Comparison of ENCODE assay signal across 8 mouse cellular contexts in the genomic region with DNA sequence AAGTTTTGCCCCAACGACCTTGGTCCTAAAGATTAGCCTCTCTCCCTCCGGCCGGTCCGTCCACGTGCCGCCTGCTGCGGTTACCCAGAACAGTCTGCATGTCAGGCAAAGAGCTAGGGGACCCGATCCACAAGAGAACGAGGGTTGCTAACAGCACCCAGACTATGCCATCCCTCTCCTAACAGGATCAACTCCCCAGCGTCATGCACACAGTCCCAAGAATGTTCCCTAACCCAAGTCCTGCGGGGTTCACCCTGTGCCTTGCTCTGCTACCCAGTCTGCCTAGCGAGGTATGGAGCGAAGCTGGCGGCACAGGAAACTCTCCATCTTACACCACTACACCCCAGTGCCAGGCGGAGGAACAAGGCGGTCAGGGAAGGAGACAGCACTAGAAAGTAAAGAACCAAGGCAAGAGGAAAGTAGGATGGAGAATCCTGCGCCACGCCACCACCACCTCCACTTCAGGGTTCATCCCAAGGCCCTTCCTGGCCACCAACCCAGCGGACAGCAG. TPM values are rescaled to one million over a fixed set of nuclear protein-coding genes. Genes with fewer than 3 reads are reported as not detected.
A peak's percentile ranks its signal among the peaks of the same experiment; 100 is the strongest.
DNase-seq lines count a peak whose midpoint lies in the region; ATAC-seq and TF ChIP-seq lines count a peak whose summit lies in the region.

No protein-coding gene starts in this region.

- peak overlapping the region; percentile 78 for H3K4me3 ChIP-seq in bone marrow, adult 2 months (replicated peaks; ENCODE audit: control insufficient read depth, low read depth, low read length)
- peak overlapping the region; percentile 86 for H3K4me3 ChIP-seq in forebrain, postnatal 0 days (ENCODE audit: low read depth, low read length)
- peak overlapping the region; percentile 88 for H3K4me3 ChIP-seq in limb, embryonic 11.5 days (ENCODE audit: low read depth, low read length)
- peak overlapping the region; percentile 88 for H3K4me3 ChIP-seq in midbrain, postnatal 0 days (ENCODE audit: low read depth, low read length)

- no peaks in the 10 kb centered on the region for H3K36me3 ChIP-seq in forebrain, postnatal 0 days (ENCODE audit: insufficient read depth)
- H3K36me3 ChIP-seq in limb, embryonic 11.5 days (ENCODE audit: control insufficient read depth, insufficient read depth, low read length): no peaks in the 10 kb centered on the region
- H3K36me3 ChIP-seq in midbrain, postnatal 0 days (ENCODE audit: insufficient read depth, low read length): no peaks in the 10 kb centered on the region

- TF ChIP-seq CTCF in bone marrow, adult 2 months (IDR thresholded peaks at IDR 0.05; ENCODE audit: control insufficient read depth, insufficient read depth, low read length): no peak; the same call in 1 of the 2 replicates
- TF ChIP-seq CTCF in forebrain, postnatal 0 days (IDR thresholded peaks at IDR 0.05; ENCODE audit: low read depth): no peak
- TF ChIP-seq CTCF in midbrain, postnatal 0 days (IDR thresholded peaks at IDR 0.05): no peak

- peak overlapping the region; percentile 83 for H3K9ac ChIP-seq in forebrain, postnatal 0 days
- H3K9ac ChIP-seq in limb, embryonic 11.5 days (ENCODE audit: low read length): peak overlapping the region; percentile 94
- peak overlapping the region; percentile 86 for H3K9ac ChIP-seq in midbrain, postnatal 0 days (replicated peaks; ENCODE audit: low read length, poor library complexity, severe bottlenecking)

- no peak for TF ChIP-seq POLR2A in bone marrow, adult 2 months (IDR thresholded peaks at IDR 0.05; ENCODE audit: borderline replicate concordance, control insufficient read depth, low read depth, low read length)

- DNase-seq in frontal cortex, postnatal 10 days (ENCODE audit: low spot score in 2 of 2): no peak
- DNase-seq in 416B (ENCODE audit: low read depth): peak; percentile 67
- no peak for DNase-seq in forebrain, postnatal 0 days
- DNase-seq in limb, embryonic 11.5 days (ENCODE audit: low spot score): no peak
- DNase-seq in midbrain, postnatal 0 days (ENCODE audit: low spot score): peak; percentile 9
- DNase-seq in frontal cortex, adult 2 months (ENCODE audit: extremely low spot score in 1 of 2, low spot score in 1 of 2): no peak

- peak overlapping the region; percentile 69 for H3K4me2 ChIP-seq in forebrain, postnatal 0 days (ENCODE audit: low read depth)
- peak overlapping the region; percentile 77 for H3K4me2 ChIP-seq in limb, embryonic 11.5 days (ENCODE audit: low read depth, severe bottlenecking)
- H3K4me2 ChIP-seq in midbrain, postnatal 0 days (ENCODE audit: low read depth, low read length, poor library complexity, severe bottlenecking): peak overlapping the region; percentile 94

- peak overlapping the region; percentile 96 for H3K27ac ChIP-seq in bone marrow, adult 2 months (ENCODE audit: control insufficient read depth, insufficient read depth, low read depth, low read length, poor library complexity)
- peak overlapping the region; percentile 91 for H3K27ac ChIP-seq in forebrain, postnatal 0 days (ENCODE audit: low read depth, low read length)
- H3K27ac ChIP-seq in limb, embryonic 11.5 days (replicated peaks; ENCODE audit: low read depth, low read length): peak overlapping the region; percentile 93
- H3K27ac ChIP-seq in midbrain, postnatal 0 days (ENCODE audit: low read depth, low read length): peak overlapping the region; percentile 91

- peak; percentile 47 for ATAC-seq in frontal cortex, adult (ENCODE audit: low TSS enrichment)
- peak; percentile 35 for ATAC-seq in forebrain, postnatal 0 days
- ATAC-seq in limb, embryonic 11.5 days (ENCODE audit: insufficient number of reproducible peaks, low FRiP score, low TSS enrichment, low read depth): peak; percentile 67; the same call in 1 of the 2 replicates
- peak; percentile 53 for ATAC-seq in midbrain, postnatal 0 days (ENCODE audit: low FRiP score)

- H3K27me3 ChIP-seq in forebrain, postnatal 0 days (ENCODE audit: insufficient read depth, low read length): no peaks in the 10 kb centered on the region
- H3K27me3 ChIP-seq in limb, embryonic 11.5 days (ENCODE audit: control insufficient read depth, insufficient read depth, low read length): no peaks in the 10 kb centered on the region
- no peaks in the 10 kb centered on the region for H3K27me3 ChIP-seq in midbrain, postnatal 0 days (ENCODE audit: insufficient read depth, low read length)

- H3K9me3 ChIP-seq in forebrain, postnatal 0 days (ENCODE audit: low read length): no peaks in the 10 kb centered on the region
- H3K9me3 ChIP-seq in limb, embryonic 11.5 days (ENCODE audit: control insufficient read depth, low read length): no peaks in the 10 kb centered on the region
- no peaks in the 10 kb centered on the region for H3K9me3 ChIP-seq in midbrain, postnatal 0 days (ENCODE audit: low read length)

- no peaks in the 10 kb centered on the region for H3K4me1 ChIP-seq in bone marrow, adult 2 months (ENCODE audit: control insufficient read depth, insufficient read depth, low read length)
- H3K4me1 ChIP-seq in forebrain, postnatal 0 days (ENCODE audit: insufficient read depth): peaks cover 12% of the 10 kb centered on the region; the same call in 1 of the 2 replicates
- H3K4me1 ChIP-seq in limb, embryonic 11.5 days (ENCODE audit: control insufficient read depth, insufficient read depth, low read length): peaks cover 8% of the 10 kb centered on the region; the same call in 1 of the 2 replicates
- peaks cover 6% of the 10 kb centered on the region; the same call in 1 of the 2 replicates for H3K4me1 ChIP-seq in midbrain, postnatal 0 days (ENCODE audit: insufficient read depth, low read length)

- WGBS in bone marrow, adult 2 months: under 1% methylated on average over 19 of the region's 19 CpGs
- WGBS in forebrain, postnatal 0 days: under 1% methylated on average over 19 of the region's 19 CpGs
- under 1% methylated on average over 19 of the region's 19 CpGs for WGBS in limb, embryonic 11.5 days
- 0% methylated on average over 19 of the region's 19 CpGs for WGBS in midbrain, postnatal 0 days

RNA-seq across cellular contexts. Expression of gene Xpo4, which starts 0.9 kb away (rescaled TPM):
- 6.4 and 10.1 TPM in 2 replicates for polyA plus RNA-seq in bone marrow, adult 2 months (2011; ENCODE audit: insufficient read depth, insufficient read length, low replicate concordance, missing spikeins)
- 18.9 and 21.2 TPM in 2 replicates for total RNA-seq in forebrain, postnatal 0 days (2014; rRNA removed)
- polyA plus RNA-seq in forebrain, postnatal 0 days (2015; fragmentation: Nextera tagmentation; extraction: Ambion mirVana): 6.0 and 8.5 TPM in 2 replicates
- 36.7 and 42.1 TPM in 2 replicates for polyA plus RNA-seq in limb, embryonic 11.5 days (2014; fragmentation: Nextera tagmentation; extraction: Ambion mirVana)
- 11.3 and 19.4 TPM in 2 replicates for total RNA-seq in midbrain, postnatal 0 days (2014; rRNA removed)
- 6.7 and 11.7 TPM in 2 replicates for polyA plus RNA-seq in midbrain, postnatal 0 days (2015; fragmentation: Nextera tagmentation; extraction: Ambion mirVana)
- 6.8 and 8.0 TPM in 2 replicates for polyA plus RNA-seq in frontal cortex, adult 2 months (2012; rRNA removed)

Comparison
In these comparisons a context has a peak if more than half of its experiments do, and no peak if none do; other contexts are left out.
1. DNase-seq: peak in 416B (single experiment) and midbrain, postnatal 0 days (single experiment); none in frontal cortex, postnatal 10 days (0 of 2), forebrain, postnatal 0 days (single experiment), limb, embryonic 11.5 days (single experiment) and frontal cortex, adult 2 months (0 of 2).
2. Peak in every context shown above with its lines, with median percentiles within 50 percentile points of each other: ATAC-seq, H3K27ac ChIP-seq, H3K4me3 ChIP-seq, H3K4me2 ChIP-seq and H3K9ac ChIP-seq.